Mouse (Mus musculus) erythroblast, embryonic 14.5 days (primary cell): ENCODE measurements around the gene Poll.

ENCODE experiments used
- GATA1 ChIP-seq: IDR thresholded peaks from 2 replicates; pipeline ENCODE4 v1.6.1; 2012; ENCODE audit warnings: low read length, inconsistent platforms, mixed read lengths
- TAL1 ChIP-seq: IDR thresholded peaks from 3 replicates; pipeline ENCODE4 v1.6.1; 2012; ENCODE audit warnings: low read length, inconsistent platforms, mixed read lengths

- TF ChIP-seq GATA1 (no peak), TAL1 (no peak)
These were observed 35.7 kb upstream of the Poll start for GRCm38 (mm10) chr19:45596019-45596418.
